In genomic region chr1:51502353-51502752, GRCm38 (mm10) we compare ENCODE assay signal across 12 mouse cellular contexts.
"Had no signal": no experiment of that assay in that cellular context is flagged by ENCODE, and none has a peak within 500 bp of the region (broad histone marks: within the 10 kb centered on the region; RNA-seq: fewer than 3 reads in every experiment).

No protein-coding gene starts in this region.

- ATAC-seq: liver, postnatal 0 days; lung, postnatal 0 days; midbrain, embryonic 13.5 days; midbrain, embryonic 15.5 days had no signal

- DNase-seq: liver, postnatal 0 days; lung, adult 2 months; lung, postnatal 14 days; lung, postnatal 36 days; retina, postnatal 1 day; right cerebral cortex, postnatal 14 days; thymus, adult 2 months; thymus, postnatal 25 days; thymus, postnatal 4 days had no signal
